Mouse (Mus musculus) hindbrain, embryonic 16.5 days (tissue): ENCODE measurements around the gene Mgll. TPM values are rescaled to one million over a fixed set of nuclear protein-coding genes. Genes with fewer than 3 reads are reported as not detected.

Source experiments
- ATAC-seq: fragments of 200-750 bp; cut with Nextera tagmentation; 2 replicates; pipeline ENCODE4 v1.8.0; 2017; ENCODE audit warnings: moderate TSS enrichment, moderate library complexity
- H3K27ac ChIP-seq: fragments of 300-500 bp; sonication (generic); 2 replicates; pipeline ENCODE4 v1.5.1; 2014; ENCODE audit warnings: low read depth, mild to moderate bottlenecking, control low read depth, low read length, moderate library complexity
- H3K27me3 ChIP-seq: fragments of 300-500 bp; sonication (generic); replicated peaks from 2 replicates; pipeline ENCODE4 v1.6.1; 2014; ENCODE audit warnings: low read length; ENCODE audit not compliant: control insufficient read depth, insufficient read depth
- H3K36me3 ChIP-seq: fragments of 300-500 bp; sonication (generic); 2 replicates; pipeline ENCODE4 v1.6.1; 2014; ENCODE audit warnings: mild to moderate bottlenecking, low read length, moderate library complexity, mixed read lengths; ENCODE audit not compliant: control insufficient read depth, insufficient read depth
- H3K4me1 ChIP-seq: fragments of 300-500 bp; sonication (generic); 2 replicates; pipeline ENCODE4 v1.6.1; 2014; ENCODE audit warnings: low read depth, low read length; ENCODE audit not compliant: control insufficient read depth, insufficient read depth
- H3K4me2 ChIP-seq: fragments of 300-500 bp; sonication (generic); 2 replicates; pipeline ENCODE4 v1.6.1; 2014; ENCODE audit warnings: mild to moderate bottlenecking, low read length, control low read depth, moderate library complexity
- H3K4me3 ChIP-seq: fragments of 300-500 bp; sonication (generic); 2 replicates; pipeline ENCODE4 v1.5.1; 2014; ENCODE audit warnings: mild to moderate bottlenecking, low read length, control low read depth, moderate library complexity
- H3K9ac ChIP-seq: fragments of 300-500 bp; sonication (generic); 2 replicates; pipeline ENCODE4 v1.6.1; 2014; ENCODE audit warnings: low read depth, mild to moderate bottlenecking, control low read depth, low read length, moderate library complexity
- H3K9me3 ChIP-seq: fragments of 300-500 bp; sonication (generic); 2 replicates; pipeline ENCODE4 v1.6.1; 2014; ENCODE audit warnings: mild to moderate bottlenecking, low read length, moderate library complexity; ENCODE audit not compliant: control insufficient read depth
- WGBS: fragments of 180-500 bp; shearing (Covaris S2); extraction: QIAGEN DNeasy Blood & Tissue Kit; methylation state at CpG from one replicate; pipeline ENCODE4 v1.1.7; 2014; 5-methylcytosine and 5-hydroxymethylcytosine counted together
- polyA plus RNA-seq: library from polyadenylated mRNA; unstranded; fragments of >200 nt; fragmentation: Nextera tagmentation; extraction: Ambion mirVana; gene quantifications from 2 replicates; pipeline ENCODE4 v1.2.1, GENCODE M21; 2015

Mgll gene
- polyA plus RNA-seq, 1 experiment from 2014 or later, result 96.8 TPM

DNA sequence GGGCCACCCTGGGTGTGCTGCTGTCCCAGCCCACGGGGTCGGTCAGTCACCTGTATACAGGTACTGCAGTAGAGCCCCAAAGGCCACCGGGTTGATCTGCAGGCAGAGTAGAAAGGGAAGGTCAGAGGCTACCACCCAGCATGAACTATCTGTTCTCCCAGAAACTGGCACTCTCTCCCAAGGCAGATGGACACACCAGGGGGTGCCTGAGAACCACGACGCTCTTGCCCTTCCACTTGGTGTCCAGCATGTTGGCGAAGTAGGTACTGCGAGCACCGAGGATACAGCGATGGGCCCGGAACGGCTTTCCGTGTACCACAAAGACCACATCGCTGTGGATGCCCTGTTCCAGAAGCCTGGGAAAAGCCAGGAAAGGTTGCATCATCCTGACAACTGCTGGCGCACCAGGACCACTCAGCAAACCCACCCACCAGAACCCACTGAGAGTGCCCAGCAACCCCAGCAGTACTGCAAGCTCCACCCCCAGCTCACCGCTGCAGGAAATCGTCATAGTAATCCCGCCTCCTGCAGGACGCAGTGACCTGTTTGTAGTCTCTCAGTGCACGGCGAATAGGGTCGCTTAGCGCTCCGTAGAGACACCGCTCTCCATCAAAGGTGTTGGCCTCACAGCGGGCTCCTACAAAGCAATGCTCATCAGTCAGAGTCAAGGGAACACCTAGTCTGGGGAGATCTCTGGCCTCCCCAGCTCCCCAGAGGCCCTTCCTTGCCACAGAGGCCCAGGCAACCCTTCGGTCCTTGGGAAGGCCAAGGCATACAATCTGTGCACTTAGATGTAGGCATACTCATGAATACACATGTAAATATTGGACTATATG lies 115.1 kb downstream of the Mgll start:
- H3K27ac ChIP-seq, result no peak overlapping the region
- no peaks in the 10 kb centered on the region for H3K27me3 ChIP-seq
- 83% methylated on average over 26 of the region's 26 CpGs for WGBS
- ATAC-seq, result no peak
- H3K9me3 ChIP-seq, result no peaks in the 10 kb centered on the region
- peaks cover 20% of the 10 kb centered on the region for H3K4me1 ChIP-seq
- H3K9ac ChIP-seq, result no peak overlapping the region; the same call in 1 of the 2 replicates
- H3K36me3 ChIP-seq, result peaks cover 23% of the 10 kb centered on the region
- no peak overlapping the region for H3K4me3 ChIP-seq
- no peak overlapping the region for H3K4me2 ChIP-seq

DNA sequence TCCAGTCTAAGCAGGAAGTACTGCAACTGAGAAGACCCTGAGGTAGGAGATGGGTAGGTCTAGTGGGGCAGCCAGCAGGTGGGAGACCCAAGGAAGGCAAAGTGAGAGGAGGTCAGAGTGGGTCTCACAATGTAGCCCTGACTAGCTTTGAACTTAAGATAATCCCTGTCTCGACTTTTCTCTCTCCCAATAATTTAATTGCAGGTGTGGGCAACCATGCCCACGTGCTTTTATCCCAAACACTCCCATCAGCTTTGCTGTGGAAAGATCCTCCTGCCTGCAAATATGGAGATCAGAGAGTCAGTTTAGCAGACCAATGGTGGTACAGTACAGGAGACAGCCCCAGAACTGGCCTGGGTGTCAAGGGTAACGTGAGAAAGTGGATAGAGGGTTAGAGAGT lies 116.0 kb downstream of the Mgll start:
- 75% methylated on average over 3 of the region's 3 CpGs for WGBS
- Histone ChIP-seq H3K27ac (no peak overlapping the region), H3K36me3 (peaks cover 26% of the 10 kb centered on the region), H3K9ac (peak overlapping the region; percentile 27; the same call in 1 of the 2 replicates), H3K27me3 (no peaks in the 10 kb centered on the region), H3K9me3 (no peaks in the 10 kb centered on the region), H3K4me2 (no peak overlapping the region), H3K4me3 (no peak overlapping the region), H3K4me1 (peaks cover 20% of the 10 kb centered on the region)
- ATAC-seq, result no peak

DNA sequence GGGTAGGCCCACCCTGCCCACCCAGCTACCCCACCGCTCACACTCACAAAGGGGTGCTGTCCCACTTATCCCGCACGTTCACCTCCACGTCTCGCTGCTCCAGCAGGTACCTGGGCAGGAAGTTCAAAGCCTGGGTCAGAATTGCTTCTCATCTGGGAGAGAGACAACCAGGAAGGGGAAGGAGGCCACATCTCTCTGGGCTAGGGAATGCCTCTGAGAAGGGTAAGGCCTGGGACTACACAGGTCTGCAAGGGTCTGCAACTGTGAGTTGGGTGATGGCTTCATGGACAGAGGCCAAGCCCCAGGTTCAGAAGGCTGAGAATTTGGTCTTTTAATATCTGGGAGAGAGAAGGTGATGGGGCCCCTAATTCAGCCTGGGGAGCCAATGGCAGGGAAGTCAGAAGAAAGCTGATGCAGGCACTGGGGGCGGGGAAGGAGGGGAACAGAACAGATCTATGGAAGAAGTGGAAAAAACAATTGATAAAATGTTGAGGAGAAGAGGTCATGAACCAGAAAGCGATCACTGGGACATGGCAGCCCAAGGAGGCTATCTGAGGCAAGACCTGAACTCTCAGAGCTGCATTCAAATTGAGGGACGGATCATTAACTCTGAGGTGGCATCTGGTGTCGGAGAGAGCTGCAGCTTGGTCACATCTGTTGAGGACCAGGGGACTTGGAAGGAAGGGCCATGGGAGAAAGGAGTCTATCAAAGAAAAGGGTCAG lies 116.7 kb downstream of the Mgll start:
- H3K36me3 ChIP-seq, result peaks cover 26% of the 10 kb centered on the region
- peak overlapping the region; percentile 53 for H3K4me2 ChIP-seq
- H3K4me1 ChIP-seq, result peaks cover 20% of the 10 kb centered on the region
- peak overlapping the region; percentile 81 for H3K27ac ChIP-seq
- WGBS, result 57% methylated on average over 9 of the region's 9 CpGs
- peak overlapping the region; percentile 81 for H3K9ac ChIP-seq
- peak overlapping the region; percentile 76 for H3K4me3 ChIP-seq
- no peaks in the 10 kb centered on the region for H3K27me3 ChIP-seq
- ATAC-seq, result no peak
- H3K9me3 ChIP-seq, result no peaks in the 10 kb centered on the region

DNA sequence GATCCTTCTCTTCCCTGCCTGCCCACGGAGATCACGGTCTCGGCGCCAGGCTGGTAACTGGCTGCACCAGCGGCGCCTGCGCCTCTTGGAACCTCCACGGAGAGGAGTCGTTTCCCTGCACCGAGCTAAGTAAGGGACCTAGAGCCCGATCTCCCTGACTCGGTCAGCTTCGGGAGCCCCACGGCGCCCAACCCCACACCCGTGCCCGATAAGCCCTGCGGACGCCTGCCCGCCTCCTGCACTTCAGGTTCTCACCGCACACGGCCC lies 117.2 kb downstream of the Mgll start:
- no peaks in the 10 kb centered on the region for H3K9me3 ChIP-seq
- ATAC-seq, result no peak
- 0% methylated on average over 10 of the region's 22 CpGs for WGBS
- H3K27ac ChIP-seq, result peak overlapping the region; percentile 81
- H3K4me1 ChIP-seq, result peaks cover 20% of the 10 kb centered on the region
- peak overlapping the region; percentile 81 for H3K9ac ChIP-seq
- H3K4me2 ChIP-seq, result peak overlapping the region; percentile 53
- H3K4me3 ChIP-seq, result peak overlapping the region; percentile 76
- H3K36me3 ChIP-seq, result peaks cover 22% of the 10 kb centered on the region
- no peaks in the 10 kb centered on the region for H3K27me3 ChIP-seq

DNA sequence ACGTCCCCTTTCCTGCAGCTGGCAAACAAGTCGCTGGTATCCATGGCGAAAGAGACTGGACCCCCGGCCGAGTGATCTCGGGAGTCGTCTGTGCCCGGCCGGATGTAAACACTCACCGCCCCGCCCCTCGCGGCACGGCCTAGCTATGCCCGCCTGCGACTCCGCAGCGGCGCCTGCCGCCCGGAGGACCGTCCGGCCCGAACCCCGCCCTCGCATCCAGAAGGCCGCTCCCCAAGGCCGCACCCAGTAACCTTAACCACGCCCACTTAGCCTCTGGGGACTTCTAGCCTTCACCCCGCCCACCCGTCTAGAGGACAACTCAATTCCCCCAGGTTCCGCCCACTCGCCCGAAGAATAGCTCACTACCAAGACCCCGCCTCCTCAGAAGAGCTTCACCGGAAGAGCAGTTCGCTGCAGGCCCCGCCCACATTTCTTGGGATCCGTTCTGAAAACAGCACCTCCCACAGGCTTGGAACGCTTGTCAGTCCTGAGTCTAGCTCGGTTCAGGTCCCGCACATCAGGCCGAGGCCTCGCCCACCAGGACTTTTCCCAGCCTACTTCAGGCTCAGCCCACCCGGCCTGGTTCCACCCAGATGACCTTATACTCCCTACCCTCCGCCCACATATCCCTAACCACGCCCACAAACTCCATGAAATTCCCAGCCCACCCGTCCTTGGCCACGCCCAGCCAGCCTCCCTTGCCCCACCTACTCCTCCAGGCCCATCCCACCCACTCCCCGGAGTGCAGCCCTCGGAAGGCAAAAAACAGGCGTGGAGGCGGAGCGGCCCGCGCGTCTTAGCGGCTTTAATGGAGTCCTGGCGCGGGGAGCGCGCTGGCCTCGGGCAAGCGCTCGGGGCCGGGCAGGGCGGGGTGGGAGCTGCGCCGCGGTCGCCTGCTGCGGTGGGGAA lies 117.8 kb downstream of the Mgll start, which contains the start of gene Abtb1:
Gene Abtb1 (minus strand): TSS at position 204 of the 909 bp plus-strand sequence.
- Histone ChIP-seq H3K4me2 (peak within 1 kb of the TSS; percentile 53), H3K9ac (peak within 1 kb of the TSS; percentile 81), H3K4me3 (peak within 1 kb of the TSS; percentile 76), H3K27me3 (no peaks in the 10 kb centered on the region), H3K27ac (peak within 1 kb of the TSS; percentile 81), H3K9me3 (no peaks in the 10 kb centered on the region), H3K4me1 (peaks cover 20% of the 10 kb centered on the region), H3K36me3 (peaks cover 25% of the 10 kb centered on the region)
- under 1% methylated on average over 72 of the region's 72 CpGs for WGBS
- peak; percentile 96 for ATAC-seq

DNA sequence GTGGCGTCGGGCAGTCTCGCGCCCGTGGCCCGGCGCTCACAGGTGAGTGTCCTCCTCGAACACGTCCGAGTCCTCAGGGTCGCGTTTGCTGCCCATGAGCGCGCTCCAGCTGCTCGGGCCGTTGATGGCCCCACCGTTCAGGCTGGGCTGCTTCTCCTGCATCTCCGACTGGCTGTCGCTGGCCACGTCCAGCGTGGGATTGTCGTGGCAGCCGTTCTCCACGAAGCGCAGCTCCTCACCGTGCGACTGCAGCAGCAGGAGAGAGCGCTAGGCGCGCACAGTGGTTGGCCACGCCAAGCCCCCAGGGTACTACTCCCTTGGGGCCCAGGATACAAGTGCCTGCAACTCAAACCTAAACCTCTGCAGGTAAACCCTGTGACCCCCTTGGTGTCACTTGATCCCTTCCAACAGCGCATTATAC lies 118.5 kb downstream of the Mgll start:
- ATAC-seq, result no peak; the same call in 1 of the 2 replicates
- Histone ChIP-seq H3K36me3 (peaks cover 25% of the 10 kb centered on the region), H3K9ac (peak overlapping the region; percentile 75), H3K27ac (peak overlapping the region; percentile 81), H3K4me3 (peak overlapping the region; percentile 76), H3K27me3 (no peaks in the 10 kb centered on the region), H3K4me1 (peaks cover 20% of the 10 kb centered on the region), H3K9me3 (no peaks in the 10 kb centered on the region), H3K4me2 (peak overlapping the region; percentile 53)
- WGBS, result 1% methylated on average over 32 of the region's 32 CpGs

DNA sequence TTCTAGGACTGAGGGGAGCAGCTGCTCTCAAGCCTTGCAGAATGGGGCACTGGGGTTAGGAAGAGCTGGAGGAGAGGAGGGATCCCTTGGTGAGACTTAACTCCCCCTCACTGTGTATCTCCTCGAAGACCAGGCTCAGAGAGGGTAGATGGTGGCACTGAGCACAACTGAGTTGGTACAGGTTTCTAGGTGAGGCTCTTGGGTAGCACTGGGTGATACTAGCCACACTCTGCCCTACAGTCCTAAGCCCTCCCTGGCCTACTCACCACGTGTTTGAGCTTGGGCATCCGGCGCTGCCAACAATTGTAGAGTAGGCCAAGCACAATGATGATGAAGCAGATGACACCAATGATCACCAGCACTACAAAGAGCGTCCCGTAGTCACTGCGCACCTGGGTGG lies 119.0 kb downstream of the Mgll start:
- WGBS, result 61% methylated on average over 7 of the region's 7 CpGs
- peaks cover 20% of the 10 kb centered on the region for H3K4me1 ChIP-seq
- H3K27ac ChIP-seq, result peak overlapping the region; percentile 81; the same call in 1 of the 2 replicates
- no peak overlapping the region; the same call in 1 of the 2 replicates for H3K4me3 ChIP-seq
- H3K9ac ChIP-seq, result no peak overlapping the region
- H3K36me3 ChIP-seq, result peaks cover 25% of the 10 kb centered on the region
- no peak for ATAC-seq
- no peaks in the 10 kb centered on the region for H3K27me3 ChIP-seq
- H3K4me2 ChIP-seq, result peak overlapping the region; percentile 53
- no peaks in the 10 kb centered on the region for H3K9me3 ChIP-seq

DNA sequence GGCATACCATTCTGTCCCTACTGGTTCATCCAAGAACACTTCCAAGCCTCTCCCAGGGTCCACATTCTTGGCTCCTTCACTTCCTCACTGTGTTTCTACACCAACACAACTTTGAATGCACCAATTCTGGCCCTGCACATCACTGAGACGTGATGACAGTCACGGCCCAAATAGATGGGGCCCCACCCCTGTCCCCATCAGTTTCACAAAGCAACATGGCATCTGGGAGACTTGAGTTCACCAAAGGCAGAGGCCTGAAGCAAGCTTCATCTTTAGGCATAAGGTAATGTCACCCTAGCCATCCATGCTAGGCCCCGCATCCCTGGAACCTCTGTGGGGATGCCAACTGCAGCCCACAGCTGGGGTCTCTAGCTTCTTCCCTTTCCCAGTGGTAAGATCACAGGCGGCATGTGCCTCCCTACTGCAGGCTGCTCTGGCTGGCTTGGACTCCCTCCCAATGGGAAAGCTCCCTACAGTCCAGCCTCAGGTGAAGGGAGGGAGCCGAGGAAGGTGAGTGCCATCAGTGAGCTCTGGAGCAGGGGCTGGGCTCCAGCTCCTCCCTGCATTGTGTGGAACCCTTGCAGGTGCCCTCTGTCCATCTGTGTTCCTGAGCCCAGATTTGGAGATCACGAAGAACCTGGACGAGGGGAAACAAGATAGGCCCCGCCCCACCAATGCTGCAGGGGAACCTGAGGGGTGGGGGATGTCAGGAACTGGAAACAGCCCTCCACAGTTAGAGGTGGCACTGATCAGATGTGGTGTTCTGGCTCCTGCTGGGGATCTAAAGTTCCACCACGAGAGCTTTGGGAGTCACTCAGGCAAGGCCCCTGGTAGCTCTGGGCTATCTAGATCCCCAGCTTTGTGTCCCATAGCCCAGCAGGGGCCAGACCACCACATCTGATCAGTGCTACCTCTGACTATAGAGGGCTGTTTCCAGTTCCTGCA lies 119.8 kb downstream of the Mgll start:
- no peak for ATAC-seq
- Histone ChIP-seq H3K27me3 (no peaks in the 10 kb centered on the region), H3K9ac (no peak overlapping the region), H3K36me3 (peaks cover 28% of the 10 kb centered on the region), H3K9me3 (no peaks in the 10 kb centered on the region), H3K4me3 (no peak overlapping the region), H3K4me1 (peaks cover 20% of the 10 kb centered on the region), H3K4me2 (no peak overlapping the region), H3K27ac (no peak overlapping the region)
- 81% methylated on average over 9 of the region's 9 CpGs for WGBS
